Mouse (Mus musculus) left cerebral cortex, adult 2 months (tissue): ENCODE measurements around the gene Vcl. TPM values are rescaled to one million over a fixed set of nuclear protein-coding genes. Genes with fewer than 3 reads are reported as not detected.
A peak's percentile ranks its signal among the peaks of the same experiment; 100 is the strongest.

ENCODE experiments used
- DNase-seq, 2 experiments: peaks; one replicate each; pipeline ENCODE4 v3.0.0; 2021 to 2022; ENCODE audit warnings: low spot score in 2 of 2, mixed read lengths in 1 of 2; ENCODE audit errors: extremely low spot score in 1 of 2
- H3K27ac ChIP-seq: fragments of 200-600 bp; 2 replicates; pipeline ENCODE4 v1.8.1; 2022
- H3K4me3 ChIP-seq: fragments of 200-600 bp; 2 replicates; pipeline ENCODE4 v1.8.1; 2022
- CTCF ChIP-seq: fragments of 200-600 bp; IDR thresholded peaks from 2 replicates; pipeline ENCODE4 v1.8.1; 2022; ENCODE audit warnings: antibody characterized with exemption, mild to moderate bottlenecking, moderate library complexity
- intact Hi-C: fragments of 180-260 bp; cut with DNase I; formaldehyde crosslinking; loops from one replicate; pipeline ENCODE4 v1.15.1; 2025
- long read RNA-seq, 2 experiments: library from polyadenylated mRNA; stranded (forward); transcript quantifications; one replicate each; pipeline ENCODE4 v2.0.0; 2021; ENCODE audit warnings: borderline mapping rate in 2 of 2
- total RNA-seq, 2 experiments: library from RNA; stranded (reverse); gene quantifications; 2 replicates each; pipeline ENCODE4 v1.2.3; 2021

Vcl gene
- 10 to 100 TPM; 23.7 to 25.0 TPM for total RNA-seq
- long read RNA-seq, experiment 1, full-length matches to known transcripts, result 15 of 35 reads
- long read RNA-seq, experiment 1, partial matches to known transcripts, result 19 of 35 reads
- long read RNA-seq, experiment 1, other reads (novel, unspliced or antisense), result 1 of 35 reads
- long read RNA-seq, experiment 2, full-length matches to known transcripts, result 11 of 27 reads
- long read RNA-seq, experiment 2, partial matches to known transcripts, result 10 of 27 reads
- long read RNA-seq, experiment 2, other reads (novel, unspliced or antisense), result 6 of 27 reads

DNA sequence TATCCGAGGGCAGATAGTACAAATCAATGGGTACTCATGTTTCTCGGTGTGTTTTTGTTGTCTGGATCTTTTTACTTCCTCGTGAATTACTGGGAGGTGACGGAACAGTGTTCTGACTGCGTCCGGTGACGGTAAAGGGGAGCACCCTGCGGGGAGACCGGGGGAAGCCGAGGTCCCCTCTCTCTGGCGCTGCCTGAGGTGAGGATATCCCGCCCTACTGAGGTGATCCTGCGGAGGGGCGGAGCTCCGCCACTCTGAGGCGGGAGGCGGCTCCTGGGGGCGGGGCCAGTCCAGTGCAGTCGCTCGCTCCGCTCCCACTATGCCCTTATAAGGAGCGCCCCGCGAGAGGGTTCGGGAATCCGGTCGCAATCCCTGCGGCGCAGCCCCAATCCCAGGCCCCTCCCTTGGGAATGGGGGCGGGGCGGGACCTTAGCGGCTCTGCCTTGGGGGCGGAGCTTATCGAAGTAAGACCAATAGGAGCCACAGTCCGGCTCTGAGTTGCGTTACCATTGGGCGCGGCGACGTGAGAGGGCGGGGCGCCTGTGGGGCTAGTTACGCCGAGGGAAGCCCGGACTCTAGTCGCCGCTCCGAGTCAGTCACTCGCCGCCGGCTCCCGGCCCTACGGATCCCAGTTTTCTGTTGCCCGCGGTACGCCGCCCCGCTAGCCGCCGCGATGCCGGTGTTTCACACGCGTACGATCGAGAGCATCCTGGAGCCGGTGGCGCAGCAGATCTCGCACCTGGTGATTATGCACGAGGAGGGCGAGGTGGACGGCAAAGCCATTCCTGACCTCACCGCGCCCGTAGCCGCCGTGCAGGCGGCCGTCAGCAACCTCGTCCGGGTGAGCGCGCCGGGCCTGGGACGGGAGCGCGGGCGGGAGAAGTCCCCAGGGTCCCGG lies at the start of gene Vcl:
TSS of gene Vcl (plus strand) at position 551 of the 898 bp plus-strand sequence.
- Histone ChIP-seq H3K27ac (peak within 1 kb of the TSS; percentile 87), H3K4me3 (peak within 1 kb of the TSS; percentile 97)
- intact Hi-C loops, result no loop called here
- no peak for TF ChIP-seq CTCF
- peak; percentile 98 to 99 for DNase-seq

DNA sequence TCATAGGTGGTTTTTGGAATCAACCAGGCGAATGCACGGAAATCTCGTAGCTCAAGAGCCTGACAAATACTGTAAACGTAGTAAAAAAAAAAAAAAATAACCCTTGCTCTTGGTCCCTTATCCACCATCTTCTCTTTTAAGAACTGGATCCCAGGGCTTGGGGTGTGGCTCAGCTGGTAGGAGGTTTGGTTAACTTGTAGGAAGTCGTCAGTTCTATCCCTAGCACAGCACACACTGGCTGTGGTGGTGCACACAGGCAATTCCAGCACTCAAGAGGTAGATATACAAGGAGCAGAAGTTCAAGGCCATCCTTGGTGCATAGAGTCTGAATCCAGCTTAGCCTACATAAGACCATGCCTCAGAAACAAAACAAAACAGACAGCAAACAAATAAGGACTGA lies 44.5 kb upstream of the Vcl start:
- no peak for DNase-seq
- TF ChIP-seq CTCF, result no peak
- intact Hi-C loops, result no loop called here
- Histone ChIP-seq H3K27ac (no peak overlapping the region), H3K4me3 (no peak overlapping the region)

DNA sequence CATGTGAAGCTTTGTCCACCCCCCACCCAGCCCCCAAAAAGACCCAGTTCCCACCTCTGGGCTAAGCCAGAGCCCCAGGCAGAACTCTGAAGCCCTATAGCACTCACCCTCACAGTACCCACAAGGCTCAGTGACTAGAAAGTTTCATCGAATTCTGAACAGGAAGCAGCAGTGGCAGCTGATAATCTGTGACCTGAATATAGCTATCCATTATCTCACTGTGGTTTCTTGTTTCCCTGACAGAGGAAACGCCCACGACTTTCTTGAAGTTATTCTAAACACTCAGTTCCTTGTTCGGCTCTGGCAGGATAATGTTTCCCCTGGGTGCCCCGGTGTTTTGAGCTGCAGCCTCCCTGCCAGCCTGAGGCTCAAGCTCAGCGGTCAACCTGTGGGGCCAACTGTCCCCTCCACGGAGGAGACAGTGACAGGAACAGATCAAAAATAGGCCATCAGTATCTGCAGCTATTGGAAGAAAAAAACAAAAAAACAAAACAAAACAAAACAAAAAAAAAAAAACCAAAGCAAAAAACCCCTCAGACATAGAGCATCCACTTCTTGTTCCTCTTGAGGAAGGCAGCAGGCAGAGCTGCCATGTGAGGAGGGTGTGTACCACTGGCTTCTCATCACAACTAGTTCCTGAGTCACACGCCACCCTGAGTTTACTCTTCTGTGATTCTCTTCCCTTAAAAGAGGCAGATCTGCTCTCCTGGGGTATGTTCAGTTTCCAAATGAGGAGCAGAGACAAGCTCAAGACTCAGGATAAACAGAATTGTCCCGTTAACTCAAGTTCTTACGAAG lies 43.9 kb upstream of the Vcl start:
- no peak overlapping the region for H3K4me3 ChIP-seq
- TF ChIP-seq CTCF, result no peak
- DNase-seq, result no peak
- intact Hi-C loops, result no loop called here
- H3K27ac ChIP-seq, result no peak overlapping the region

DNA sequence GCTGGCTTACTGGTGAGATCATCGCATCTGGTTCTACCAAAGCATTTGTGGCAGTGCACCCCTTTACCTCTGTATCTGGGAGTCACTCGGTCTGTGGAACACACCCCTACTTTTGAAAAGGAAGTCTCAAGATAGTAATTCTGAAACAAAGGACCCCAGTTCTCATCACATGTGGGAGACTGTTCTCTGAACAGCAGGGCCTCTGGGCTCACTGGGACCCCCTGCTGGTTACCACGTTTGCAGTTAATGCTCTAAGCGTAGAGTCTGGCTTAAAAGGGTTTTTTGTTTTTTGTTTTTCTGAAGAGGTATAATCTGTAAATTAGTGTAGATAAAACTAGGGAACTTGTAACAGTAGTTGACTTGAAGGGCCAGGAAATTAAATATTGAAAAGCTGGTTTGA lies 42.9 kb upstream of the Vcl start:
- no peak for DNase-seq
- no peak overlapping the region for H3K27ac ChIP-seq
- intact Hi-C loops, result no loop called here
- peak; percentile 64 for TF ChIP-seq CTCF
- H3K4me3 ChIP-seq, result no peak overlapping the region

DNA sequence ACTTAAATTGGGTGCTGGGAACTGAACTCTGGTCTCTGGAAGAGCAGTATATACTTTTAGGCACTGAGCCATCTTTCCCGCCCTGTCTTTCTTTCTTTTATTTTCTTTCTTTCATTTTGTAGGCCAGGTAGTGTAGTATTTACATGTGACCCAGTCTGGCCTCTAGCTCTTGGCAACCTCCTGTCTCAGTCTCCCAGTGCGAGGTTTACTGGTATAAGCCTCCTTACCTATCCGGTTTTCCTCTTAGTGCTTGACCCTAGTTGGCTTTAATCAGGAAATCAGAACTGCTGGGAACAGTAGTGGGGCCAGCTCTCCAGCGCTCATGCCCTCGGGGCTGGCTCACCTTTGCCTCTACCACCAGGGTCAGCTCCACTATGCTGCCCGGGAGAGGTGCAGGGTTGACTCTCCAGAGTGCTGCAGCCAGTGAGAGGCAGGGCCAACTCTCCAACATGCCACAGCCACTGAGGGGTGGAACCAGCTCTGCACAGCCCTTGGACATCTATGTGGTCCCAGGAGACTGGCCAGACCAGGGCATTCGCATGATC lies 41.6 kb upstream of the Vcl start:
- DNase-seq, result no peak
- H3K4me3 ChIP-seq, result no peak overlapping the region
- no peak for TF ChIP-seq CTCF
- intact Hi-C loops, result no loop called here
- no peak overlapping the region for H3K27ac ChIP-seq

DNA sequence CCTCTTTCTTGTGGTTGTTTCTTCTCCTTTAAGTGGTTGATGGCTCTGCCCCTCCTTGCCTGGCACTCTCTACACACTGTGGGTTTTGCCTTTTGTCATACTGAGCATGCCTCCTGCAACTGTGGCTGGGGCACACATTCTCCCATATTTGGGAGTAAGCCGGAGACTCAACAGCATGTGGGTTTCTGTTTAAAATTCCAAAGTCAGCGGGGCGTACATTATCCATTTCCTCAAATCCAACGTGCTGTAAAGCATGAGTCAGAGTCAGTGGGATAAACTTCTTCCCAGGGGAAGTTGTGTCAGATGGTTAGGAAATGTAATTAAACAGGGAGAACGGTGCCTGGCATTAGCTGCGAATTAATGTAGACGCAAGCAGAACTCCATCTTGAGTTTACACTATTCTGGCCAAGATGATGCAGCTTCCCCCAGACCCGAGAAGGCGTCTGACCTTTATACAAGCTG lies 37.2 kb upstream of the Vcl start:
- DNase-seq, result peak; percentile 26 to 37
- Histone ChIP-seq H3K4me3 (no peak overlapping the region), H3K27ac (no peak overlapping the region; the same call in 1 of the 2 replicates)
- no peak for TF ChIP-seq CTCF
- intact Hi-C loops, result no loop called here

DNA sequence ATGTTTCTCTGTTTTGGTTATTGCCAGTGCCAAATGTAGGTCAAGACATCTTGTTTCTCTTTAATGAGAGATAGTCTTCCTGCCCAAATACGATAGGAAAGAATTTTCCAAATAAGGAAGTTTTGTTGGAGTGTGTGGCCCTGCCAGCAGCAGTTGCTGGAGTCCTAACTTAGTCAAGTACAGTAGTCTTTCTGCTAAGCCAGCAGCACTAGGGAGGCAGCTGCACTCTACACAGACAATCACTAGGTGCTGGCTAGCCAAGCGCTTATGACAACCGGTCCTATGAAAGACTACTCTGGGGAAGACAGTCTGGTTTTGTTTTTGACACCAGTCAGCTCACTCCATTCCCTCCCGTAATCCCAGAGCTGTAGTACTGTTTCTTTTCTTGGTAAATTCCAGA lies 35.4 kb upstream of the Vcl start:
- no peak for TF ChIP-seq CTCF
- Histone ChIP-seq H3K27ac (no peak overlapping the region), H3K4me3 (no peak overlapping the region)
- intact Hi-C loops, result no loop called here
- DNase-seq, result no peak

DNA sequence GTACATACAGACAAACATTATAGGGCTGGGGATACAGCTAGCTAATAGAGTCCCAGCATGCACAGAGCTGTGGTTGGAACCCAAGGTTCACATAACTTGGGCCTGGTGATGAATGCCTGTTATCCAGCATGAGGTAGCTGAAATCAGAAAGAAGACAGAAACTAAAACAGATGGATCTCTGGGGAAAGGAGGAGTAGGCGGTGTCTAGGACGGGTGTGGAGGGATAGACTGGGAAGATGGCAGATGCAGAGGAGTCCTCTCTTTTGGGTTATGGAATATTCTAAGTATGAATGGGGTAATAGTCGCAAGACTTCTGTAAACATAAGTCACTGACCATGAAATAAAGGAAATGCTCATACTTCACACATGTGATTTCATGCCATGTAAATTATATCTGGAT lies 27.9 kb upstream of the Vcl start:
- intact Hi-C loops, result no loop called here
- no peak for DNase-seq
- H3K27ac ChIP-seq, result no peak overlapping the region
- no peak overlapping the region for H3K4me3 ChIP-seq
- no peak for TF ChIP-seq CTCF

DNA sequence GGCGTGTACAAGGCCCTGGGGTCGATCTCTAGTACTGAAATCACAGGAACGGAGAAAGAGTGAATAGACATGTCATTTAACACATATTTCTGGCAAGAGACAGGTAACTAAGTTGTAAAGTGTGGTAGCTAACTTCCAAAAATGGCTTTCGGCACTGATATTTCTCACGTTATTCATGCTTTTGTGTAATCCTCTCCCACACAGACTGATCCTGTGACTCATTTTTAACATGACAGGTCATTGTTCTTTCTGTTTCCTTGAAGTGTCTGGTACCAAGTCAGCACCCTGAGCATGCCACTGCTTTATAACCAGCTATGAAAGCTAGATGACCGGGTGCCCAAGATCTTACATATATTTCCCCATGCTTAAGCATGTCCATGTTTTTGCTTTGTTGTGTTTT lies 26.1 kb upstream of the Vcl start:
- intact Hi-C loops, result no loop called here
- no peak for TF ChIP-seq CTCF

DNA sequence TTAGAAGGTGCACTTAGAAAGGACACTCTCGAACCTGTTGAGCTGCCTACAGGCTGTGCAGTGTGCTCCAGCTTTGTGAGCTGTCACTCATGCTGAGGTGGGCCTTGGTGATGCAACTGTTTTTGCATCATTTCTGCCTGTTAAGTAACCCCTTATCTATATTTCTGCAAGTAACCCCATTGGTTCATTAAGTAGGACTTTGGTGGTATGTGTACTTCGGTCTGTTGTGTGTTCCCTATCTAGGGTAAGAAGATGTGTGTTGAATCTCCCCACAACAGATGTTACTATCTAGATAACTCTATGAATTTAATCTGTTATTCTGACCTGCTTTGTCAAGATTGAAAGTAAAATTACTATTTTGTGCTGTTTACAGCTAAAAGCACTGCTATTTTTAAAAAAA lies 17.4 kb upstream of the Vcl start:
- intact Hi-C loops, result no loop called here
- no peak for TF ChIP-seq CTCF
- no peak overlapping the region for H3K4me3 ChIP-seq
- no peak overlapping the region for H3K27ac ChIP-seq
- DNase-seq, result no peak

More for the DNA sequence above, 26.1 kb upstream of the Vcl start:
- Histone ChIP-seq H3K4me3 (no peak overlapping the region), H3K27ac (no peak overlapping the region)
- DNase-seq, result no peak

DNA sequence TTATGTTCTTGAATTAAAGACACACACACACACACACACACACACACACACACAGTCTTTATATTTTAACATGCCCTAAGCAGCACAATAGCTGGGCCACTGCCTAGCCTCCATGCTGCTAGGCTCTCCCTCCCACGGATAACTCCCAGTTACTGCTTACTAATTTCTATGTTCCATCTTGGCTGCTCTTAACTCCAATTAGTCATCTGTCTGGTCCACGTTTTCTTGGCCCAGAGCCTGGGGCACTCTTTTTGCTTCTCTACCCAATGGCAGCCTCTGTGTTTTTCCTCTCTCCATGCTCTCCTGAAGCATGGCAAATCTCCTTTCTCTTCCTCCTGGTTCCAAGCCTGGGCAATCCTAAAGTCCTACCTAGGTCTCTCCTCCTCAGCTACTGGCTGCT lies 14.8 kb upstream of the Vcl start:
- intact Hi-C loops, result no loop called here
- no peak overlapping the region for H3K27ac ChIP-seq
- TF ChIP-seq CTCF, result no peak
- no peak overlapping the region for H3K4me3 ChIP-seq
- DNase-seq, result peak; percentile 43 to 65
